Mouse (Mus musculus): ENCODE data around the gene Ccl27a. TPM values are rescaled to one million over a fixed set of nuclear protein-coding genes. Genes with fewer than 3 reads are reported as not detected.

Ccl27a gene
- polyA plus RNA-seq, 1 experiment from 2014 or later: 42.4 TPM

GRCm38 (mm10) chr4:41762099-41762687 is 11.9 kb downstream of the Ccl27a start:
- no peaks in the 10 kb centered on the region for H3K9me3 ChIP-seq (replicated peaks)
- H3K4me1 ChIP-seq: peaks cover 54% of the 10 kb centered on the region
- 20% methylated on average over 8 of the region's 8 CpGs for WGBS
- H3K4me2 ChIP-seq: peak overlapping the region; percentile 69
- H3K27ac ChIP-seq: peak overlapping the region; percentile 89
- peaks cover 30% of the 10 kb centered on the region for H3K36me3 ChIP-seq
- H3K27me3 ChIP-seq: no peaks in the 10 kb centered on the region
- H3K4me3 ChIP-seq (replicated peaks): peak overlapping the region; percentile 46
- peak; percentile 73 for ATAC-seq (replicated peaks; ENCODE audit: low FRiP score)
- H3K9ac ChIP-seq: peak overlapping the region; percentile 35; the same call in 1 of the 2 replicates

GRCm38 (mm10) chr4:41761680-41762079 is 12.4 kb downstream of the Ccl27a start:
- peaks cover 59% of the 10 kb centered on the region for H3K4me1 ChIP-seq
- H3K9ac ChIP-seq: 0 out of 2 replicates have a peak overlapping the region, but pooled peaks have one; percentile 11
- no peak for ATAC-seq (replicated peaks; ENCODE audit: low FRiP score)
- H3K4me3 ChIP-seq (replicated peaks): peak overlapping the region; percentile 46
- peaks cover 30% of the 10 kb centered on the region for H3K36me3 ChIP-seq
- no peaks in the 10 kb centered on the region for H3K27me3 ChIP-seq
- H3K9me3 ChIP-seq (replicated peaks): no peaks in the 10 kb centered on the region
- peak overlapping the region; percentile 69 for H3K4me2 ChIP-seq
- peak overlapping the region; percentile 89 for H3K27ac ChIP-seq

GRCm38 (mm10) chr4:41760911-41761310 is 13.1 kb downstream of the Ccl27a start:
- no peaks in the 10 kb centered on the region for H3K27me3 ChIP-seq
- 71% methylated on average over 4 of the region's 4 CpGs for WGBS
- peaks cover 66% of the 10 kb centered on the region for H3K4me1 ChIP-seq
- H3K27ac ChIP-seq: peak overlapping the region; percentile 89
- H3K9ac ChIP-seq: peak overlapping the region; percentile 61
- ATAC-seq (replicated peaks; ENCODE audit: low FRiP score): peak; percentile 9; the same call in 1 of the 2 replicates
- H3K4me2 ChIP-seq: peak overlapping the region; percentile 69
- H3K36me3 ChIP-seq: peaks cover 28% of the 10 kb centered on the region
- H3K9me3 ChIP-seq (replicated peaks): no peaks in the 10 kb centered on the region
- H3K4me3 ChIP-seq (replicated peaks): peak overlapping the region; percentile 46

GRCm38 (mm10) chr4:41760288-41760721 is 13.7 kb downstream of the Ccl27a start:
- peaks cover 23% of the 10 kb centered on the region for H3K36me3 ChIP-seq
- peak; percentile 92 for ATAC-seq (replicated peaks; ENCODE audit: low FRiP score)
- H3K4me1 ChIP-seq: peaks cover 66% of the 10 kb centered on the region
- H3K4me2 ChIP-seq: peak overlapping the region; percentile 69
- peak overlapping the region; percentile 89 for H3K27ac ChIP-seq
- H3K9ac ChIP-seq: peak overlapping the region; percentile 61
- WGBS: under 1% methylated on average over 15 of the region's 15 CpGs
- H3K9me3 ChIP-seq (replicated peaks): no peaks in the 10 kb centered on the region
- H3K4me3 ChIP-seq (replicated peaks): peak overlapping the region; percentile 46
- no peaks in the 10 kb centered on the region for H3K27me3 ChIP-seq

- H3K4me3 ChIP-seq (replicated peaks): peak overlapping the region; percentile 46
- peaks cover 67% of the 10 kb centered on the region for H3K4me1 ChIP-seq
- 40% methylated on average over 6 of the region's 6 CpGs for WGBS
- H3K4me2 ChIP-seq: peak overlapping the region; percentile 69
- ATAC-seq (replicated peaks; ENCODE audit: low FRiP score): no peak
- H3K9ac ChIP-seq: 0 out of 2 replicates have a peak overlapping the region, but pooled peaks have one; percentile 35
- H3K36me3 ChIP-seq: peaks cover 23% of the 10 kb centered on the region
- no peaks in the 10 kb centered on the region for H3K27me3 ChIP-seq
- H3K27ac ChIP-seq: peak overlapping the region; percentile 89
- no peaks in the 10 kb centered on the region for H3K9me3 ChIP-seq (replicated peaks)
Observed at GRCm38 (mm10) chr4:41759656-41760287, 14.3 kb downstream of the Ccl27a start.

GRCm38 (mm10) chr4:41759206-41759605 is 14.8 kb downstream of the Ccl27a start:
- WGBS: 78% methylated on average over 9 of the region's 9 CpGs
- H3K36me3 ChIP-seq: peaks cover 23% of the 10 kb centered on the region

GRCm38 (mm10) chr4:41758701-41759100 is 15.3 kb downstream of the Ccl27a start:
- no peak overlapping the region for H3K4me2 ChIP-seq

More at GRCm38 (mm10) chr4:41759206-41759605, 14.8 kb downstream of the Ccl27a start:
- no peaks in the 10 kb centered on the region for H3K9me3 ChIP-seq (replicated peaks)
- H3K4me3 ChIP-seq (replicated peaks): no peak overlapping the region
- peaks cover 71% of the 10 kb centered on the region for H3K4me1 ChIP-seq
- peak overlapping the region; percentile 89 for H3K27ac ChIP-seq
- no peak for ATAC-seq (replicated peaks; ENCODE audit: low FRiP score)
- no peak overlapping the region for H3K4me2 ChIP-seq
- no peaks in the 10 kb centered on the region for H3K27me3 ChIP-seq
- H3K9ac ChIP-seq: no peak overlapping the region

GRCm38 (mm10) chr4:41758021-41758420 is 16.0 kb downstream of the Ccl27a start:
- H3K27me3 ChIP-seq: no peaks in the 10 kb centered on the region
- WGBS: 44% methylated on average over 11 of the region's 11 CpGs
- H3K4me1 ChIP-seq: peaks cover 68% of the 10 kb centered on the region
- no peak overlapping the region for H3K27ac ChIP-seq
- ATAC-seq (replicated peaks; ENCODE audit: low FRiP score): no peak
- no peak overlapping the region for H3K9ac ChIP-seq
- H3K4me3 ChIP-seq (replicated peaks): no peak overlapping the region
- no peaks in the 10 kb centered on the region for H3K9me3 ChIP-seq (replicated peaks)
- no peak overlapping the region for H3K4me2 ChIP-seq
- H3K36me3 ChIP-seq: peaks cover 23% of the 10 kb centered on the region

More at GRCm38 (mm10) chr4:41758701-41759100, 15.3 kb downstream of the Ccl27a start:
- 89% methylated on average over 4 of the region's 4 CpGs for WGBS
- peak overlapping the region; percentile 89; the same call in 1 of the 2 replicates for H3K27ac ChIP-seq
- no peaks in the 10 kb centered on the region for H3K27me3 ChIP-seq
- H3K9me3 ChIP-seq (replicated peaks): no peaks in the 10 kb centered on the region
- peaks cover 23% of the 10 kb centered on the region for H3K36me3 ChIP-seq
- no peak overlapping the region for H3K4me3 ChIP-seq (replicated peaks)
- H3K9ac ChIP-seq: no peak overlapping the region
- peaks cover 71% of the 10 kb centered on the region for H3K4me1 ChIP-seq
- ATAC-seq (replicated peaks; ENCODE audit: low FRiP score): no peak

GRCm38 (mm10) chr4:41757321-41757720 is 16.7 kb downstream of the Ccl27a start:
- no peaks in the 10 kb centered on the region for H3K27me3 ChIP-seq
- H3K9ac ChIP-seq: no peak overlapping the region
- 93% methylated on average over 13 of the region's 13 CpGs for WGBS
- H3K4me2 ChIP-seq: no peak overlapping the region
- peaks cover 61% of the 10 kb centered on the region for H3K4me1 ChIP-seq
- H3K9me3 ChIP-seq (replicated peaks): no peaks in the 10 kb centered on the region
- H3K27ac ChIP-seq: no peak overlapping the region
- no peak for ATAC-seq (replicated peaks; ENCODE audit: low FRiP score)
- no peak overlapping the region for H3K4me3 ChIP-seq (replicated peaks)
- peaks cover 23% of the 10 kb centered on the region for H3K36me3 ChIP-seq

GRCm38 (mm10) chr4:41756440-41756839 is 17.6 kb downstream of the Ccl27a start:
- Histone ChIP-seq H3K4me2 (peak overlapping the region; percentile 90), H3K9ac (peak overlapping the region; percentile 74; the same call in 1 of the 2 replicates), H3K36me3 (peaks cover 23% of the 10 kb centered on the region), H3K9me3 (replicated peaks) (no peaks in the 10 kb centered on the region), H3K4me1 (peaks cover 52% of the 10 kb centered on the region), H3K27me3 (no peaks in the 10 kb centered on the region), H3K27ac (peak overlapping the region; percentile 95), H3K4me3 (replicated peaks) (peak overlapping the region; percentile 69)
- ATAC-seq (replicated peaks; ENCODE audit: low FRiP score): no peak
- 77% methylated on average over 8 of the region's 8 CpGs for WGBS

GRCm38 (mm10) chr4:41755338-41756305 is 18.4 kb downstream of the Ccl27a start, which contains the start of gene Sigmar1:
Gene Sigmar1, minus strand, starts transcription at chr4:41756157.
- Histone ChIP-seq H3K9ac (peak within 1 kb of the TSS; percentile 74), H3K4me1 (peaks cover 44% of the 10 kb centered on the region), H3K27ac (peak within 1 kb of the TSS; percentile 95), H3K4me2 (peak within 1 kb of the TSS; percentile 90), H3K9me3 (replicated peaks) (no peaks in the 10 kb centered on the region), H3K36me3 (peaks cover 23% of the 10 kb centered on the region), H3K4me3 (replicated peaks) (peak within 1 kb of the TSS; percentile 69), H3K27me3 (no peaks in the 10 kb centered on the region)
- peak; percentile 69 for ATAC-seq (replicated peaks; ENCODE audit: low FRiP score)
- WGBS: under 1% methylated on average over 57 of the region's 57 CpGs

Data from kidney, embryonic 15.5 days (tissue).